Mouse (Mus musculus) testis, adult 2 months (tissue): ENCODE results near the gene Tango6. TPM values are rescaled to one million over a fixed set of nuclear protein-coding genes. Genes with fewer than 3 reads are reported as not detected.

Experiments used
- H3K27ac ChIP-seq: fragments of 200-500 bp; 2 replicates; pipeline ENCODE4 v1.5.1; 2012; ENCODE audit warnings: low read depth, low read length; ENCODE audit not compliant: control insufficient read depth, insufficient read depth
- H3K27me3 ChIP-seq: fragments of 200-500 bp; 2 replicates; pipeline ENCODE4 v1.6.1; 2012; ENCODE audit warnings: mild to moderate bottlenecking, low read length, moderate library complexity; ENCODE audit not compliant: control insufficient read depth, insufficient read depth
- H3K36me3 ChIP-seq: fragments of 200-500 bp; 2 replicates; pipeline ENCODE4 v1.6.1; 2012; ENCODE audit warnings: mild to moderate bottlenecking, low read length; ENCODE audit not compliant: control insufficient read depth, insufficient read depth
- H3K4me1 ChIP-seq: fragments of 200-500 bp; 2 replicates; pipeline ENCODE4 v1.6.1; 2012; ENCODE audit warnings: low read length; ENCODE audit not compliant: control insufficient read depth, insufficient read depth
- H3K4me3 ChIP-seq: fragments of 200-500 bp; 2 replicates; pipeline ENCODE4 v1.5.1; 2012; ENCODE audit warnings: low read depth, mild to moderate bottlenecking, low read length, moderate library complexity, mixed read lengths; ENCODE audit not compliant: control insufficient read depth
- CTCF ChIP-seq: fragments of 200-500 bp; IDR thresholded peaks from 2 replicates; pipeline ENCODE4 v1.5.1; 2012; ENCODE audit warnings: low read depth, mild to moderate bottlenecking, inconsistent platforms, low read length, moderate library complexity; ENCODE audit not compliant: control insufficient read depth, insufficient read depth, insufficient replicate concordance
- POLR2A ChIP-seq: fragments of 200-500 bp; IDR thresholded peaks from 2 replicates; pipeline ENCODE4 v1.6.1; 2012; ENCODE audit warnings: low read depth, mild to moderate bottlenecking, inconsistent platforms, low read length, moderate library complexity; ENCODE audit not compliant: control insufficient read depth
- polyA plus RNA-seq: library from polyadenylated mRNA; depleted of rRNA; stranded (reverse); fragments of >200 nt; gene quantifications from 2 replicates; pipeline ENCODE4 v1.2.3, GENCODE M21; 2012

Tango6 gene
- polyA plus RNA-seq, 1 experiment = 3.3 TPM

- H3K36me3 ChIP-seq = no peaks in the 10 kb centered on the region
Measured at GRCm38 (mm10) chr8:106743361-106743760, 60.5 kb downstream of the Tango6 start.

GRCm38 (mm10) chr8:106753436-106753835, 70.6 kb downstream of the Tango6 start:
- no peak for TF ChIP-seq CTCF
- no peak for TF ChIP-seq POLR2A
- H3K4me3 ChIP-seq = no peak overlapping the region

More at GRCm38 (mm10) chr8:106743361-106743760, 60.5 kb downstream of the Tango6 start:
- no peaks in the 10 kb centered on the region for H3K4me1 ChIP-seq
- TF ChIP-seq POLR2A (no peak), CTCF (no peak)
- H3K4me3 ChIP-seq = no peak overlapping the region
- no peaks in the 10 kb centered on the region for H3K27me3 ChIP-seq
- no peak overlapping the region for H3K27ac ChIP-seq

DNA sequence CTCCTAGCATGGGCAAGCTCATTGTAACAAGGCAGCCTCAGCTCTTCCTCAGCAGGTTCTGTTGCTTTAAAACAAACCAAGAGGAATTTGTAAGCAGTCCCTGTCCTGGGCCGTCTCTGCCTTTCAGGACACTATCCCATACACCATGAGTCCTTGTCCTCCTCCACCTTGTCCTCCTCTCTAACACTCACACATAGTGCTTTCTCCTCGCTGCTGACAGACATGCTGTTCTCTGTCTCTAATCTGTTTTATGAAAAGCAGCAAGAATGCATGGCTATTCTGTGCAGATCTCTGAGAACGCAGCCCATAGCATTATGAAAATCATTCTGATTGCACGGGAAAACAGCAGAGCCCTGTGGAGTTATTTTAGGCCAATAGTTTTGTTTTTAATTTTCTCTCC, 78.4 kb downstream of the Tango6 start:
- TF ChIP-seq POLR2A (no peak), CTCF (no peak)
- Histone ChIP-seq H3K27ac (no peak overlapping the region), H3K4me1 (no peaks in the 10 kb centered on the region), H3K36me3 (no peaks in the 10 kb centered on the region), H3K27me3 (no peaks in the 10 kb centered on the region), H3K4me3 (no peak overlapping the region)

More at GRCm38 (mm10) chr8:106753436-106753835, 70.6 kb downstream of the Tango6 start:
- Histone ChIP-seq H3K4me1 (no peaks in the 10 kb centered on the region), H3K36me3 (no peaks in the 10 kb centered on the region), H3K27ac (no peak overlapping the region), H3K27me3 (no peaks in the 10 kb centered on the region)

GRCm38 (mm10) chr8:106761867-106762523, 79.1 kb downstream of the Tango6 start:
- H3K27me3 ChIP-seq = no peaks in the 10 kb centered on the region
- no peaks in the 10 kb centered on the region for H3K36me3 ChIP-seq
- H3K4me1 ChIP-seq = no peaks in the 10 kb centered on the region
- TF ChIP-seq CTCF (no peak), POLR2A (no peak)
- no peak overlapping the region for H3K27ac ChIP-seq
- no peak overlapping the region for H3K4me3 ChIP-seq

DNA sequence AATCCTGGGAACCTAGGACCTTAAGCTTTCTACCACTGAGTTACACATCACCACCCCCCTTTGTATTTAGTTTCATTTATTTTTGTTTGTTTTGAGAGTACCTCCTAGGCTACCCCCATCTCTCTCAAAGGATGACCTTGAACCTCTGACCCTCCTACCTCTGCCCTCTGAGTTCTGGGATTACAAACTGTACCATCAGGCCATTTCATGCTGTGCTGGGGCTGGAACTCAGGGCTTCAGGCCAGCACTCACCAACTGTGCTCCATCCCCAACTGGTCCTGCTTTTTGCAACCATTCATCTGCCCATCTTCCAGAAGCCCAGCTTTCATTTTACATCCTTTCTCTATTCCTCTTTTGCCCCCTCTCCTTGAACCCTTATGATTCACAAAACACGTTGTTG, 81.7 kb downstream of the Tango6 start:
- no peak for TF ChIP-seq CTCF
- no peak for TF ChIP-seq POLR2A
- Histone ChIP-seq H3K27me3 (no peaks in the 10 kb centered on the region), H3K4me3 (no peak overlapping the region), H3K36me3 (no peaks in the 10 kb centered on the region), H3K27ac (no peak overlapping the region), H3K4me1 (no peaks in the 10 kb centered on the region)

GRCm38 (mm10) chr8:106765570-106765969, 82.7 kb downstream of the Tango6 start:
- Histone ChIP-seq H3K36me3 (no peaks in the 10 kb centered on the region), H3K4me3 (no peak overlapping the region), H3K27ac (no peak overlapping the region), H3K4me1 (no peaks in the 10 kb centered on the region), H3K27me3 (no peaks in the 10 kb centered on the region)
- TF ChIP-seq POLR2A (no peak), CTCF (no peak)

- Histone ChIP-seq H3K27ac (no peak overlapping the region), H3K4me1 (no peaks in the 10 kb centered on the region), H3K36me3 (no peaks in the 10 kb centered on the region), H3K27me3 (no peaks in the 10 kb centered on the region), H3K4me3 (no peak overlapping the region)
- TF ChIP-seq POLR2A = no peak
- TF ChIP-seq CTCF = no peak
Measured at GRCm38 (mm10) chr8:106766736-106767135, 83.9 kb downstream of the Tango6 start.
